Mouse (Mus musculus) adrenal gland, adult 18-20 months (tissue): ENCODE data around the gene Mmp21. TPM values are rescaled to one million over a fixed set of nuclear protein-coding genes. Genes with fewer than 3 reads are reported as not detected.

Experiments used
- DNase-seq, 2 experiments: peaks; one replicate each; pipeline ENCODE4 v3.0.0; 2021 to 2022; ENCODE audit warnings: low spot score in 2 of 2
- total RNA-seq, 2 experiments: library from RNA; stranded (reverse); gene quantifications; 1 replicate in 1 of 2; 2 replicates in 1 of 2; pipeline ENCODE4 v1.2.3; 2021

The Mmp21 gene
- total RNA-seq, 2 experiments from 2014 or later, result not detected

DNA sequence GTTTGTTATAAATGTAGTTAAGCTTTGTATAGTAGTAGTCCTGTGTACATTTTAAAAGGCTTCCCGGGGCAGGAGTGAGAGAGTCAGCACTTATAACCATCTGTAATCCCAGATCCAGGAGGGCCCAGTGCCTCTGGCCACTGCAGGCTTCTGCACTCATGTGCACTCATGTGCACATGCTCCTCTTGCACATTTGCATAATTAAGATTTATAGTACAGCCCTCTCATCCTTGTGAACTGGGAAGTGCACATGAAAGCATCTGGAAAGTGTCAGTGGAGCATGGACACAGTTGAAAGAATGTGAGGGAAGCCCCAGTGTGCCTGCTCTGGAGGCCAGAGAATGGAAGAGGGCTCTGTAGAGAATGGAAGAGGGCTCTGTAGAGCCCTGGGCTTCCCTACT lies 17.4 kb downstream of the Mmp21 start:
- DNase-seq, result no peak

DNA sequence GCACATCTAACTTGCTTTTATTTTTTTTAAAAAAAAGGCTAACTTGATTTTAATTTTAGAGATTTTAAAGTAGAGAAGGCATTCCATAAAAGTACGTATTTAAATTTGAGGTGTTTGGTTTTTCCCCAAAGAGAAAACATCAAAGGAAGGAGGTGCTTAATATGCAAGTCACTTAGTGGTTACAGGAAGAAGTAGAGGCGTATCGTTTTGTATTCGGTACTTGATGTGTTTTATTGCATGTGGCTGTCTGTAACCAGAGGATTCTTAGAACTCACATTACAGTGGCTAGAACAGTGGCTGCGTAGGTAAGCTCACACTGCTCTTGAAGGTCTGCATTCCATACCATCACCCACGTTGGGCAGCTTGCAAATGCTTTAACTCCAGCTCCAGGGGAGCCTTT lies 34.1 kb downstream of the Mmp21 start:
- DNase-seq, result no peak

DNA sequence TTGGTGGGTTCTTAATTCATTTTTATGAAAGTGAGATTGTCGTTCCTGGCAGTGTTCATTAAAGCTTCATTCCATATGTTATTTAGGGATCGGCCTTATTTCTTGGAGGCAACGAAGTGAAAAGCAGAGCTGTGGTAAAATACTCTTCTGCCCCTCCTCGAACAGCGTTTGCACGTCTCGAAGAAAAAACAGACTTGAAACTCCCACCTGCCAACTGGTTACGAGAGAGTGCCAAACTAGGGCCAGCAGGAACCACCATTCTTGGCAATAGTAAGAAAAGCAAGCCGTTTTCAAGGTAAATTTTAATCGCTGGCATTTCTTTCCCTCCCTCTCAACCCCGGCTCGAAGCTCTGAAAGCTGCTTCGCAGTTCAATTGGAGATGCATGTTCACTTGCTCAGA lies 41.0 kb downstream of the Mmp21 start:
- no peak for DNase-seq

DNA sequence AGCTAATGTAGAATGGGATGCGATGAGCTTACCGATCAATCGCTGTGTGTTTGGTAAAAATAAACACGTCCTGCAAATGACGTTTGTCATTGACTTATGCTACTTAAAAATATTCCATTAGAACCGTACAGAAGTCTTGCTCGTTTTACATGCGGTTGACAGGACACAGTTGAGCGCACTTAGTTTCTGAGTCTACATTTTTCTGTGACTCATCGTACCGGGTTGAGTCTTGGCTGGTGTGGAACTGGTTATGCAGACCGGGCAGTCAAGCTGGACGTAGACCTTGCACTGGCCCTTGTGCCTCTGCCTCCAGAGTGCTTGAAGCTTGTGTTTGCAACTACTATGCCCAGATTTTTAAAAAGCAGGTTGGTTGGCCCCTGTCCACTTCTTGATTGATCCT lies 41.6 kb downstream of the Mmp21 start:
- DNase-seq, result no peak

DNA sequence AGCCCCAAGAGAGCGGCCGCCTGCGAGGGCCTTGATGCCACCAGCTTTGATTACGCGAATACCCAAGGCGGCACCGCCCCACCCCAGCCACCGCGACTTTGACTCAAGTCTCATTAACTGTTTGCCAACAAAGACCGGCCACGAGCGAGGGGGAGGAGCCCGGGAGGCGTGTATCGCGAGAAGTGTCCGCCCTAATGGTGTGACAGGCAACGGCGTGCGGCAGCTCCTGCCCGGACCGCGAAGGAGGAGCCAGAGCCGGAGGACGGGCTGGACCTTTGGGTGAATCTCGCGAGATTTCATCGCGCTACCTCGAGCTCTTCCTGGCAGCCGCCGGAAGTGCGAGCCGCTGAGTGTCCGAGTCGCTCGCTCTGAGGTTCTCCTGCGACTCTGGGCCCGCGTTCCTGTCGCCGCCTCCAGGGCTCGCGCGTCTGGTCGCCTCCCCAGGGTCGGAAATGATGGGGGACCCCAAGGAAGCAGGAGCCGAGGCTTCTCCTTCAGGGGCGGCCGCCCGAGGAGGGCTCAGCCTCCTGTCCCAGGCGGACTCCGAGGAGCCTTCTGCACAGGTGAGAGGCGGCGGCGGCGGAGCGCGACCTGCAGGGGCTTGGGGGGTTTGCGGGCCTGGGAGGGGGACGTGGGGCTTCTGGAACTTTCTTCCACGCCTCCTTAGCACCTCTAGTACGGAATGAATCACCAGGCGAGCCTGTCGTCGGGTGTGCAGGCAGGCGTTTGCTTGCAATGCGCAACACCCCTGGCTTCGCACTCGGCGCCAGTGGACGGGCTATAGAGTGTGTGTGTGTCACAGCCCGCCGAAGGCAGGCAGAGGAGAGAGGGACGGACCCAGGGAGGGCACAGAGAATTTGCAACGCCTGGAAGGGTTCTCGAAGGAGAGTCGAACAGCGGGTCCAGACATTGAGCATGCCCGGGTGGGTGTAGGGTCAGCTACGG lies 42.2 kb downstream of the Mmp21 start, which contains the start of gene Edrf1:
TSS of gene Edrf1 (plus strand) at position 183 of the 945 bp plus-strand sequence.
- DNase-seq, result peak; percentile 92 to 94

DNA sequence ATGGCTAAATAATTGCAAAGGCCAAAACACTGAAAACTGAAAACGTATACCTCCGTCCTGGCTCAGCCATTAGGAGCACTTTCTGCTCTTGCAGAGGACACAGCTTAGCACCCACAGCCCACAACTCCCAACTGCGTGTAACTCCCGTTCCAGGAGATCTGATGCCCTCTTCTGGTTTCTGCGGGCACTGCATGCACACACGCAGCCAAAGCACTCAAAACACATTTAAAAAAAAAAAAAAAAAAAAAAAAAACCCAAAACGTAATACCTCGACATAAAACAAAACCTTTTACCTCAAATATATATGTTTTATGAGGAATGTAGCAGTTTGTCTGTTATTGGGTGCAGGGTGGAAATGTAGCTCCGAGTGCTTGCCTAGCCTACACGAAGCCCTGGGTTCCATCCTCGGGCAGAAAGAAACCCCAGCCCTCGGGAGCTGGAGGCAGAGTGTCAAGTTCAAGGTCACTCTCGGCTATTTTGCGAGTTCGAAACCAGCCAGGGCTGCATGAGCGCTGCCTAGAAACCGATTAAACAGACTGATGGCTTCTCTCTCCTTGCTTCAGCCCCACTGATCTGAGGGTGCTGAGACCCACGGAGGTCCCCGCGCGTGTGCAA lies 43.0 kb downstream of the Mmp21 start:
- peak; percentile 87 to 89 for DNase-seq

DNA sequence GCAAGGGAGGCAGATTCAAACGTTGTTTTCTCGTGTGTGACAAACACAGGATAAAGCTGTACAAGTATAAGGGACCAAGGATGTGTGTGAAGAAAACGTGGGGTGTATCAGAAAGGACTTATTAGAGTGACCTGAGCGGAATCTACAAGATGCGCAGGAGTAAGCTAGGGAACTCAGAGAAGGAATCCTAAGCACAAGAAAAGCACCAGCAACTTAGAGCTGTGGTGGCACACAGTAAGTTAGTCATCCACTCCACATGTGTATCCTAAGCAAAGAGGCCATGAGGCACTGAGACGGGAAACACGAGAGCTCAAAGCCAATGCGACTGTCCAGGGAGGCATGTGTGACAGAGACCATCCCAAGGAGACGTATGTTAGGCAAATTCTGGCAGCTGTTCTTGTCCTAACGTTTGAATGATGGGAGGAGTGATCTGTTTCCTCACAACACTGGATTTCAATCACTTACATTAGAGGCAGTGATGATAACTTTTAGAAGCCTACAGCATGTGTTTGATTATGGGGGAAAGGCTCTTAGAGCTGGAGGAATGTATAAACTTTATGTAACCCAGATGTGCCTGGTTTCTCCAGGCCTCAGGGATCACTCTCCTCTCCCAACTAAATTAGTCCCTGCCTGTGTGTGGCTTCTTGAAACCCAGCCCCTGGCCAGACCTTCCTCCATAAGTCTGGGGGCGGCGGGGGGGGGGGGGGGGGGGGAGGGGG lies 44.8 kb downstream of the Mmp21 start:
- no peak for DNase-seq

DNA sequence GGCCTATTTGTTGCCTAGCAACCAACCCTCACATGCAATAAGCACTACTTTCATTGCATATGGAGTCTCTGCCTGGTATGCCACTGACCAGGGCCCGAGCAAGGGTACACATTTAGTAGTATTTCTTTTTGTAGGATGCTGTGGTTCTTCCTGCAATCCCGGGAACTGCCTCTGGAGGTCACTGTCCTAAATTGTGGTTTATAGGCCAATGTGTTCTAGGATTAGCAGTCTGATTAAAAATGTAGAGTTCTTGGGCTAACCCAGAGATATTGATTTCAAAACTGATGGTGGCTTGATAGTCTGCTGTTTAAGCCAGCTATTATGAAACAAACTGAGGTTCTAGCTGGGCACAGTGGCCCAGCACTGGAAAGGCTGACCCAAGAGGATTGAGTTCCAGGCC lies 47.4 kb downstream of the Mmp21 start:
- peak in 1 of 2 experiments; percentile 64 for DNase-seq

DNA sequence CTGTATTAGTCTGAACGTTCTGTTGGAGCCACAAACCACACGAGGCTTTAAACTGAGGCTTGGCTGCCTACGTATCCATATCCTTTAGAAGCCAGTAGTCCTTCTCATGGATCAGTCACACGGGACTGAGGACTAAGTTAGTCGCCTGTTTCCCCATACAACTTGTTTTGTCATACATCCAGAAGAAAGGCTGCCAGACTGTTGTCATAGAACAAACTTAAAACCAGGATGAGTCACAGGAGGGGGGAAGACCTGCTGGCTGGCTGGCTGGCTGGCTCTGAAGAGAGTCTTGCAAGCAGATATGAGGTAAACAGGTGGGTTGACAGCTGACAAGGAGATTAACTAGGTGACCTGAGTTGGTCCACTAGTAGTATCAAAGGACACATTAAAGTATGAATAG lies 49.0 kb downstream of the Mmp21 start:
- DNase-seq, result no peak

DNA sequence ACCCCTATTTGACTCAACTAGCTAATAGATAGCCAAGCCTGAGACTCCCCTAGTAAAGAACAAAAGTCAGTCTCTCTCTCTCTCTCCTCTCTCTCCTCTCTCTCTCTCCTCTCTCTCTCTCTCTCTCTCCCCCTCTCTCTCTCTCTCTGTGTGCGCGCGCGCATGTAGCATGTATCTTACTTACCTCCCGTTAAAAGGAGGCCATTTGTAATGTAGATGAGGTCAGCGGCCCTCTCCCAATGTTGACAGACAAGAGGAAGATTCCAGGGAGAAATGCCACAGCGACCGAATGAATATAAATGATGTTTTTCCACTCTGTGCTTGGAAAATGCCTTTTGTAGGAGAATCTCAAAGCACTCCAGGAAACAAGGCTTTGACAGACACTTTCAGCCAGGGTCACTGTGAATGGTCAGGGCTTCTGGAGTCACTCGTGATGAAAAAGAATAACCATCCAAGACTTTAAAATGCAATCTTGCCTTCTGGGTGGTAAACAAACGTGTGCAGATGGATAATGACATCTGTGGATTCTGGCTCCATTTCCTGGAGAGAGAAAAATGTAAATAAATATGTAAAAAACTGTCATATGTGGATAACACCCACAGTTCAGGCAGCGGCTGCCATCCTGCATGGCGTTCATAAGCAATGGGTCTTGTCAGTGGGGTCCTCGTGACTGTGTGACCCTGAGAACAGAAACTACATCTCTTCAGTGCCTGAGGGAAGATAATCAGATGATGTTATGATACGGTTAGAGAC lies 52.5 kb downstream of the Mmp21 start:
- no peak for DNase-seq

Other genes with a start within 250 kb of the Mmp21 start
- not detected for gene Tex36, start 77.9 kb downstream of the Mmp21 start, total RNA-seq
- gene Edrf1, start 42.5 kb downstream of the Mmp21 start, total RNA-seq, result 10 to 100 TPM; 16.8 to 21.0 TPM
- 10 to 100 TPM; 61.9 to 66.3 TPM for gene Bccip, start 29.3 kb upstream of the Mmp21 start, total RNA-seq
- gene Uros, start 30.0 kb upstream of the Mmp21 start, total RNA-seq, result 10 to 100 TPM; 13.9 to 16.3 TPM
- gene Fank1, start 96.8 kb upstream of the Mmp21 start, total RNA-seq, result under 1 TPM; 0.36 to 0.48 TPM
- gene Dhx32, start 102.7 kb upstream of the Mmp21 start, total RNA-seq, result 10 to 100 TPM; 62.4 to 67.4 TPM